Mouse (Mus musculus): ENCODE data around the gene Dnaic2.

DNA sequence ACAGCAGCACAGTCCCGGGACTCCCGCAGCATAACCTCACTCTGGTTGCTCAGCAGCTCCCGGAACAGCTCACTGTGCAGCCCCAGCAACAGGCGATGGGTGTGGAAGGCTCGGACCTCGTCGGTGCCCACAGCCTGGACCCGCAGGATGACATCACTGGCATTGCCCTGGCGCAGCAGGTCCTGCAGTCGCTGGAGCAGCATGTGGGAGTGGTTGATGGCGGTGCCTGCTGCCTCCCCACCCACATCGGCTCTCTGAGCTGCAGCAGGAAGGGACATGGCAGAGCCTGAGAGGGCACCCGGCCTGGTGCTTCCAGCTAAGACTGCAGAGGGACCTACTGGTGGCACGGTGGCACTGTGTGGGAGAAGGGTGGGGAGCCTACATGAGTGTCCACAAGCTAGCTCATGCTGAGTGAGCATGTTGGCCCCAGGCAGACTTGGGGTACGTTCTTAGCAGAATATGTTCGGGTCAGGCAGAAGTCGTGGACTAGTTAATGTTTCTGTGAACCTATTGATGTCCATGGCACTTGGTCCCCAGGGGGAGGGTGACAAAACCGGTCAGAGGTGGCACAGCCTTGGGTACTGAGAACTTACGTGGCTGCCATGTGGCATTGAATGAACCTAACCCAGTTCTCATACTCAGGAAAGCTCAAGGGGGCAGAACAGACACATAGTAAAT is 66.8 kb downstream of the Dnaic2 start:
- TF ChIP-seq POLR2A (IDR thresholded peaks at IDR 0.05; ENCODE audit: borderline replicate concordance, insufficient read depth, low read length) (0 out of 2 replicates have a peak, but pooled peaks have one; percentile 8), CTCF (IDR thresholded peaks at IDR 0.05; ENCODE audit: borderline replicate concordance, insufficient read depth, low read depth, low read length) (no peak)

Data from cerebellum, adult 2 months (tissue).